Mouse (Mus musculus) bone marrow macrophage, adult 2 months (primary cell): Measurements from ENCODE around the gene Hopx.

Source experiments
- CTCF ChIP-seq: IDR thresholded peaks from 2 replicates; pipeline ENCODE4 v1.5.1; 2012; ENCODE audit warnings: low read depth, mild to moderate bottlenecking, low read length, moderate library complexity
- POLR2A ChIP-seq: IDR thresholded peaks from 2 replicates; pipeline ENCODE4 v1.6.1; 2012; ENCODE audit warnings: mild to moderate bottlenecking, low read depth, low read length, borderline replicate concordance

GRCm38 (mm10) chr5:77128854-77129253 is 13.9 kb upstream of the Hopx start:
- TF ChIP-seq CTCF = no peak
- no peak for TF ChIP-seq POLR2A
